Mouse (Mus musculus): ENCODE results near the gene Zfp691.

GRCm38 (mm10) chr4:119198105-119198504 is 24.1 kb upstream of the Zfp691 start:
- TF ChIP-seq GATA1 (IDR thresholded peaks at IDR 0.05; ENCODE audit: low read length), result no peak
- no peak for TF ChIP-seq TAL1 (IDR thresholded peaks at IDR 0.05; ENCODE audit: low read length)
